8 mouse cellular contexts compared by ENCODE assay signal in genomic region chr3:103737778-103738571, GRCm38 (mm10). TPM values are rescaled to one million over a fixed set of nuclear protein-coding genes. Genes with fewer than 3 reads are reported as not detected.
DNase-seq lines count a peak whose midpoint lies in the region; ATAC-seq and TF ChIP-seq lines count a peak whose summit lies in the region.

Olfml3 (minus strand) TSS chr3:103738001.

- H3K36me3 ChIP-seq in embryonic facial prominence, embryonic 11.5 days (replicated peaks; ENCODE audit: control insufficient read depth, insufficient read depth, low read depth, low read length) = no peaks in the 10 kb centered on the region
- peaks cover 14% of the 10 kb centered on the region; the same call in 1 of the 2 replicates for H3K36me3 ChIP-seq in intestine, postnatal 0 days (ENCODE audit: control insufficient read depth, insufficient read depth)
- H3K36me3 ChIP-seq in midbrain, embryonic 12.5 days = peaks cover 6% of the 10 kb centered on the region; the same call in 1 of the 2 replicates

- peak within 1 kb of the TSS; percentile 29 for H3K4me3 ChIP-seq in embryonic facial prominence, embryonic 11.5 days (ENCODE audit: low read depth, low read length)
- H3K4me3 ChIP-seq in intestine, postnatal 0 days (ENCODE audit: low read depth, low read length) = peak within 1 kb of the TSS; percentile 31
- H3K4me3 ChIP-seq in midbrain, embryonic 12.5 days = peak within 1 kb of the TSS; percentile 21

- H3K4me2 ChIP-seq in embryonic facial prominence, embryonic 11.5 days (ENCODE audit: low read depth, low read length) = peak within 1 kb of the TSS; percentile 42
- peak within 1 kb of the TSS; percentile 66 for H3K4me2 ChIP-seq in intestine, postnatal 0 days (replicated peaks; ENCODE audit: low read depth)
- peak within 1 kb of the TSS; percentile 52 for H3K4me2 ChIP-seq in midbrain, embryonic 12.5 days (replicated peaks)

- H3K27ac ChIP-seq in embryonic facial prominence, embryonic 11.5 days (replicated peaks; ENCODE audit: low read depth, low read length) = peak within 1 kb of the TSS; percentile 93
- H3K27ac ChIP-seq in intestine, postnatal 0 days (ENCODE audit: low read depth, low read length) = peak within 1 kb of the TSS; percentile 60
- peak within 1 kb of the TSS; percentile 88 for H3K27ac ChIP-seq in midbrain, embryonic 12.5 days (replicated peaks)

- peak; percentile 86 for ATAC-seq in embryonic facial prominence, embryonic 11.5 days (replicated peaks; ENCODE audit: insufficient number of reproducible peaks, low FRiP score, low TSS enrichment, low read depth)
- peak; percentile 58 for ATAC-seq in granulocyte monocyte progenitor cell, adult 5-6 weeks (replicated peaks; ENCODE audit: poor library complexity, severe bottlenecking)
- ATAC-seq in intestine, postnatal 0 days = peak; percentile 70
- ATAC-seq in midbrain, embryonic 12.5 days (ENCODE audit: low FRiP score, low read depth) = peak; percentile 77

- 1% methylated on average over 18 of the region's 18 CpGs for WGBS in embryonic facial prominence, embryonic 11.5 days
- 2% methylated on average over 18 of the region's 18 CpGs for WGBS in intestine, postnatal 0 days
- WGBS in midbrain, embryonic 12.5 days = 2% methylated on average over 18 of the region's 18 CpGs

- TF ChIP-seq CTCF in intestine, postnatal 0 days (IDR thresholded peaks at IDR 0.05; ENCODE audit: low read depth) = peak; percentile 93

- peak within 1 kb of the TSS; percentile 32 for H3K9ac ChIP-seq in embryonic facial prominence, embryonic 11.5 days (replicated peaks; ENCODE audit: low read length)
- H3K9ac ChIP-seq in intestine, postnatal 0 days (ENCODE audit: low read depth, low read length) = peak within 1 kb of the TSS; percentile 23
- H3K9ac ChIP-seq in midbrain, embryonic 12.5 days (replicated peaks) = peak within 1 kb of the TSS; percentile 39; the same call in 1 of the 2 replicates

- H3K9me3 ChIP-seq in embryonic facial prominence, embryonic 11.5 days (replicated peaks; ENCODE audit: control insufficient read depth, low read length) = no peaks in the 10 kb centered on the region
- no peaks in the 10 kb centered on the region for H3K9me3 ChIP-seq in intestine, postnatal 0 days (ENCODE audit: control insufficient read depth)
- H3K9me3 ChIP-seq in midbrain, embryonic 12.5 days = no peaks in the 10 kb centered on the region

- intact Hi-C loops in left cerebral cortex, postnatal 4 days (cut with DNase I) = loop anchor here (5.0 to 10.0 kb wide), 3 partner anchors 161 to 553 kb away; partner anchors contain the start of gene Syt6

- H3K4me1 ChIP-seq in embryonic facial prominence, embryonic 11.5 days (ENCODE audit: control insufficient read depth, insufficient read depth, low read length) = peaks cover 24% of the 10 kb centered on the region
- H3K4me1 ChIP-seq in intestine, postnatal 0 days (replicated peaks; ENCODE audit: control insufficient read depth, insufficient read depth, low read length) = no peaks in the 10 kb centered on the region
- peaks cover 59% of the 10 kb centered on the region for H3K4me1 ChIP-seq in midbrain, embryonic 12.5 days

- H3K27me3 ChIP-seq in embryonic facial prominence, embryonic 11.5 days (ENCODE audit: control insufficient read depth, insufficient read depth, low read length) = no peaks in the 10 kb centered on the region
- no peaks in the 10 kb centered on the region for H3K27me3 ChIP-seq in intestine, postnatal 0 days (replicated peaks; ENCODE audit: control insufficient read depth, insufficient read depth, low read length)
- H3K27me3 ChIP-seq in midbrain, embryonic 12.5 days = peaks cover 13% of the 10 kb centered on the region

- DNase-seq in 3134 (ENCODE audit: extremely low read depth, insufficient read length, low spot score) = peak; percentile 79
- peak; percentile 87 for DNase-seq in adrenal gland, postnatal 25 days
- peak; percentile 96 for DNase-seq in embryonic facial prominence, embryonic 11.5 days (ENCODE audit: low spot score)
- DNase-seq in left cerebral cortex, postnatal 4 days = peak; percentile 94
- DNase-seq in skeletal muscle tissue, adult 2 months (ENCODE audit: low read depth, low spot score) = peak; percentile 69

RNA-seq across cellular contexts. Expression of gene Olfml3, which starts in this region (rescaled TPM):
- total RNA-seq in adrenal gland, postnatal 25 days (2021) = 6.9 and 9.0 TPM in 2 replicates
- polyA plus RNA-seq in embryonic facial prominence, embryonic 11.5 days (2014; fragmentation: Nextera tagmentation; extraction: Ambion mirVana) = 25.2 and 26.1 TPM in 2 replicates
- 0.30 TPM in 1 of 2 replicates, not detected in the other for total RNA-seq in granulocyte monocyte progenitor cell, adult 5-6 weeks (2014; fragmentation: Nextera tagmentation)
- total RNA-seq in granulocyte monocyte progenitor cell, adult 5-6 weeks (2017) = 0.86 TPM in 1 of 2 replicates, not detected in the other
- 11.5 and 13.1 TPM in 2 replicates for polyA plus RNA-seq in intestine, postnatal 0 days (2015; fragmentation: Nextera tagmentation; extraction: Ambion mirVana)
- 1 to 10 TPM; 4.7 to 5.0 TPM for total RNA-seq in left cerebral cortex, postnatal 4 days (2021)
- 6.6 and 10.7 TPM in 2 replicates for polyA plus RNA-seq in midbrain, embryonic 12.5 days (2016; fragmentation: Nextera tagmentation; extraction: Ambion mirVana)

Comparison
In these comparisons a context has a peak if more than half of its experiments do, and no peak if none do; other contexts are left out.
1. Peak in every context shown above with its lines: DNase-seq, ATAC-seq, H3K4me3 ChIP-seq and H3K27ac ChIP-seq.
2. Peak in ATAC-seq in granulocyte monocyte progenitor cell, adult 5-6 weeks; RNA of the gene not detected or under 1 TPM.